In genomic region chr19:43525104-43525482, GRCm38 (mm10) we compare ENCODE assay signal across 8 mouse cellular contexts. TPM values are rescaled to one million over a fixed set of nuclear protein-coding genes. Genes with fewer than 3 reads are reported as not detected.
DNase-seq lines count a peak whose midpoint lies in the region; ATAC-seq and TF ChIP-seq lines count a peak whose summit lies in the region.

No protein-coding gene starts in this region.

- 0 out of 2 replicates have a peak overlapping the region, but pooled peaks have one; percentile 13 for H3K27ac ChIP-seq in intestine, embryonic 15.5 days
- peak overlapping the region; percentile 73 for H3K27ac ChIP-seq in liver, embryonic 15.5 days (replicated peaks)
- peak overlapping the region; percentile 98 for H3K27ac ChIP-seq in olfactory bulb, adult 2 months (ENCODE audit: insufficient read depth, low read depth, low read length)

- H3K4me2 ChIP-seq in intestine, embryonic 15.5 days (replicated peaks): peak overlapping the region; percentile 79
- H3K4me2 ChIP-seq in liver, embryonic 15.5 days: peak overlapping the region; percentile 95

- DNase-seq in layer of hippocampus, adult 11-12 months (ENCODE audit: low spot score): peak; percentile 73
- DNase-seq in layer of hippocampus, adult 9-10 months (ENCODE audit: low spot score): no peak
- DNase-seq in ZHBTc4 (ENCODE audit: low read depth, low spot score): peak; percentile 60
- DNase-seq in thymus, postnatal 10 days (ENCODE audit: low spot score in 2 of 2): no peak

- no peaks in the 10 kb centered on the region for H3K36me3 ChIP-seq in intestine, embryonic 15.5 days
- no peaks in the 10 kb centered on the region for H3K36me3 ChIP-seq in liver, embryonic 15.5 days (replicated peaks)

- H3K27me3 ChIP-seq in intestine, embryonic 15.5 days (replicated peaks): no peaks in the 10 kb centered on the region
- H3K27me3 ChIP-seq in liver, embryonic 15.5 days: peaks cover 13% of the 10 kb centered on the region

- H3K9me3 ChIP-seq in intestine, embryonic 15.5 days: no peaks in the 10 kb centered on the region
- no peaks in the 10 kb centered on the region for H3K9me3 ChIP-seq in liver, embryonic 15.5 days (replicated peaks)

- H3K4me1 ChIP-seq in intestine, embryonic 15.5 days (replicated peaks): peaks cover 21% of the 10 kb centered on the region
- peaks cover 46% of the 10 kb centered on the region for H3K4me1 ChIP-seq in liver, embryonic 15.5 days (replicated peaks)
- H3K4me1 ChIP-seq in olfactory bulb, adult 2 months (ENCODE audit: control insufficient read depth, insufficient read depth, low read length): peaks cover 13% of the 10 kb centered on the region

- TF ChIP-seq POLR2A in olfactory bulb, adult 2 months (IDR thresholded peaks at IDR 0.05; ENCODE audit: insufficient read depth, low read depth, low read length): no peak

- TF ChIP-seq CTCF in olfactory bulb, adult 2 months (IDR thresholded peaks at IDR 0.05; ENCODE audit: insufficient read depth, low read depth, low read length): no peak

- ATAC-seq in erythroid progenitor cell, adult 5-6 weeks (replicated peaks; ENCODE audit: low FRiP score, poor library complexity, severe bottlenecking): peak; percentile 18
- no peak; the same call in 1 of the 2 replicates for ATAC-seq in intestine, embryonic 15.5 days
- no peak for ATAC-seq in liver, embryonic 15.5 days (ENCODE audit: insufficient read depth)

- peak overlapping the region; percentile 67 for H3K4me3 ChIP-seq in intestine, embryonic 15.5 days (replicated peaks)
- H3K4me3 ChIP-seq in liver, embryonic 15.5 days (replicated peaks): peak overlapping the region; percentile 74
- H3K4me3 ChIP-seq in olfactory bulb, adult 2 months (ENCODE audit: insufficient read depth, low read depth, low read length): peak overlapping the region; percentile 62

- peak overlapping the region; percentile 56 for H3K9ac ChIP-seq in intestine, embryonic 15.5 days
- peak overlapping the region; percentile 79 for H3K9ac ChIP-seq in liver, embryonic 15.5 days

- 12% methylated on average over 10 of the region's 10 CpGs for WGBS in intestine, embryonic 15.5 days
- WGBS in liver, embryonic 15.5 days (ENCODE audit: insufficient replicate concordance): 12% methylated on average over 10 of the region's 10 CpGs
- WGBS in olfactory bulb, adult 2 months: 9% methylated on average over 10 of the region's 10 CpGs

RNA-seq across cellular contexts. Expression of gene Got1, which starts 0.7 kb away (rescaled TPM):
- 6.8 and 9.6 TPM in 2 replicates for total RNA-seq in erythroid progenitor cell, adult 5-6 weeks (2015; ENCODE audit: low replicate concordance)
- 6.4 TPM in 1 of 2 replicates, not detected in the other for total RNA-seq in erythroid progenitor cell, adult 5-6 weeks (2017; ENCODE audit: low replicate concordance)
- polyA plus RNA-seq in intestine, embryonic 15.5 days (2015; fragmentation: Nextera tagmentation; extraction: Ambion mirVana): 58.7 and 60.7 TPM in 2 replicates
- polyA plus RNA-seq in liver, embryonic 15.5 days (2015; fragmentation: Nextera tagmentation; extraction: Ambion mirVana): 19.8 and 22.3 TPM in 2 replicates
- not detected in 2 replicates for polyA plus RNA-seq in olfactory bulb, adult 2 months (2012; ENCODE audit: insufficient read depth, insufficient read length, low replicate concordance, missing spikeins)

Comparison
In these comparisons a context has a peak if more than half of its experiments do, and no peak if none do; other contexts are left out.
1. DNase-seq: peak in layer of hippocampus, adult 11-12 months (single experiment) and ZHBTc4 (single experiment); none in layer of hippocampus, adult 9-10 months (single experiment) and thymus, postnatal 10 days (0 of 2).
2. H3K27ac ChIP-seq: peak in every context shown above with its lines; median percentile 98 in olfactory bulb, adult 2 months; 73 in liver, embryonic 15.5 days; 13 in intestine, embryonic 15.5 days.
3. Peak in every context shown above with its lines, with median percentiles within 50 percentile points of each other: H3K4me3 ChIP-seq.